Mouse (Mus musculus) embryonic facial prominence, embryonic 14.5 days (tissue): ENCODE measurements around the gene Gm11733. TPM values are rescaled to one million over a fixed set of nuclear protein-coding genes. Genes with fewer than 3 reads are reported as not detected.
A peak's percentile ranks its signal among the peaks of the same experiment; 100 is the strongest.

Experiments
- ATAC-seq: fragments of 200-750 bp; cut with Nextera tagmentation; 2 replicates; pipeline ENCODE4 v1.8.0; 2017; ENCODE audit warnings: low read depth, moderate number of reproducible peaks, moderate TSS enrichment
- DNase-seq: peaks from one replicate; pipeline ENCODE4 v3.0.0-alpha.2; 2015; ENCODE audit warnings: low spot score
- H3K27ac ChIP-seq: fragments of 300-500 bp; sonication (generic); replicated peaks from 2 replicates; pipeline ENCODE4 v1.5.1; 2014; ENCODE audit warnings: low read depth, mild to moderate bottlenecking, low read length, moderate library complexity
- H3K27me3 ChIP-seq: fragments of 300-500 bp; sonication (generic); replicated peaks from 2 replicates; pipeline ENCODE4 v1.6.1; 2014; ENCODE audit warnings: low read length; ENCODE audit not compliant: control insufficient read depth, insufficient read depth
- H3K36me3 ChIP-seq: fragments of 300-500 bp; sonication (generic); 2 replicates; pipeline ENCODE4 v1.6.1; 2014; ENCODE audit warnings: low read length, mixed read lengths; ENCODE audit not compliant: control insufficient read depth, insufficient read depth
- H3K4me1 ChIP-seq: fragments of 300-500 bp; sonication (generic); 2 replicates; pipeline ENCODE4 v1.6.1; 2014; ENCODE audit warnings: antibody characterized with exemption, low read length; ENCODE audit not compliant: control insufficient read depth, insufficient read depth
- H3K4me2 ChIP-seq: fragments of 300-500 bp; sonication (generic); 2 replicates; pipeline ENCODE4 v1.6.1; 2014; ENCODE audit warnings: low read depth, mild to moderate bottlenecking, low read length, moderate library complexity, mixed read lengths
- H3K4me3 ChIP-seq: fragments of 300-500 bp; sonication (generic); 2 replicates; pipeline ENCODE4 v1.5.1; 2014; ENCODE audit warnings: low read depth, mild to moderate bottlenecking, low read length
- H3K9ac ChIP-seq: fragments of 300-500 bp; sonication (generic); 2 replicates; pipeline ENCODE4 v1.6.1; 2014; ENCODE audit warnings: low read depth, mild to moderate bottlenecking, low read length, moderate library complexity, mixed read lengths
- H3K9me3 ChIP-seq: fragments of 300-500 bp; sonication (generic); 2 replicates; pipeline ENCODE4 v1.6.1; 2016; ENCODE audit warnings: low read length; ENCODE audit not compliant: control insufficient read depth
- WGBS: fragments of 180-500 bp; shearing (Covaris S2); extraction: QIAGEN DNeasy Blood & Tissue Kit; methylation state at CpG from one replicate; pipeline ENCODE4 v1.1.7; 2014; 5-methylcytosine and 5-hydroxymethylcytosine counted together
- polyA plus RNA-seq: library from polyadenylated mRNA; unstranded; fragments of >200 nt; fragmentation: Nextera tagmentation; extraction: Ambion mirVana; gene quantifications from 2 replicates; pipeline ENCODE4 v1.2.1, GENCODE M21; 2014

Gene Gm11733
- polyA plus RNA-seq, 1 experiment from 2014 or later, result 0.10 TPM

- Histone ChIP-seq H3K4me3 (no peak overlapping the region), H3K27ac (no peak overlapping the region; the same call in 1 of the 2 replicates), H3K9ac (no peak overlapping the region), H3K36me3 (no peaks in the 10 kb centered on the region), H3K9me3 (no peaks in the 10 kb centered on the region), H3K27me3 (no peaks in the 10 kb centered on the region), H3K4me1 (peaks cover 13% of the 10 kb centered on the region), H3K4me2 (no peak overlapping the region)
- WGBS, result 27% methylated on average over 11 of the region's 14 CpGs
- DNase-seq (peak; percentile 84), ATAC-seq (no peak)
These were observed 12.4 kb upstream of the Gm11733 start for GRCm38 (mm10) chr11:117471625-117472283.

- Histone ChIP-seq H3K9me3 (no peaks in the 10 kb centered on the region), H3K27me3 (no peaks in the 10 kb centered on the region), H3K9ac (no peak overlapping the region), H3K4me2 (no peak overlapping the region), H3K4me3 (no peak overlapping the region), H3K27ac (no peak overlapping the region), H3K36me3 (no peaks in the 10 kb centered on the region), H3K4me1 (peaks cover 13% of the 10 kb centered on the region)
- 70% methylated on average over 8 of the region's 8 CpGs for WGBS
- no peak for ATAC-seq
- no peak for DNase-seq
These were observed 11.3 kb upstream of the Gm11733 start for GRCm38 (mm10) chr11:117472885-117473284.

GRCm38 (mm10) chr11:117475204-117475603, 9.0 kb upstream of the Gm11733 start:
- Histone ChIP-seq H3K9me3 (no peaks in the 10 kb centered on the region), H3K4me3 (no peak overlapping the region), H3K4me2 (no peak overlapping the region), H3K27me3 (no peaks in the 10 kb centered on the region), H3K4me1 (peaks cover 16% of the 10 kb centered on the region), H3K36me3 (no peaks in the 10 kb centered on the region), H3K27ac (no peak overlapping the region), H3K9ac (no peak overlapping the region)
- ATAC-seq (no peak), DNase-seq (no peak)
- WGBS, result 83% methylated on average over 2 of the region's 2 CpGs

- DNase-seq (no peak), ATAC-seq (no peak)
- Histone ChIP-seq H3K9ac (no peak overlapping the region), H3K9me3 (no peaks in the 10 kb centered on the region), H3K4me1 (peaks cover 19% of the 10 kb centered on the region), H3K4me3 (no peak overlapping the region), H3K36me3 (no peaks in the 10 kb centered on the region), H3K27me3 (no peaks in the 10 kb centered on the region), H3K27ac (0 out of 2 replicates have a peak overlapping the region, but pooled peaks have one; percentile 23), H3K4me2 (0 out of 2 replicates have a peak overlapping the region, but pooled peaks have one; percentile 8)
- 40% methylated on average over 10 of the region's 10 CpGs for WGBS
These were observed 8.5 kb upstream of the Gm11733 start for GRCm38 (mm10) chr11:117475669-117476068.

- H3K4me2 ChIP-seq, result no peak overlapping the region
- no peaks in the 10 kb centered on the region for H3K9me3 ChIP-seq
- H3K36me3 ChIP-seq, result no peaks in the 10 kb centered on the region
- no peak overlapping the region for H3K4me3 ChIP-seq
- peaks cover 21% of the 10 kb centered on the region for H3K4me1 ChIP-seq
- H3K27me3 ChIP-seq, result no peaks in the 10 kb centered on the region
- no peak overlapping the region for H3K9ac ChIP-seq
- ATAC-seq, result no peak
- 64% methylated on average over 5 of the region's 5 CpGs for WGBS
- no peak overlapping the region; the same call in 1 of the 2 replicates for H3K27ac ChIP-seq
- no peak for DNase-seq
These were observed 7.5 kb upstream of the Gm11733 start for GRCm38 (mm10) chr11:117476554-117477107.

- DNase-seq (peak; percentile 88), ATAC-seq (peak; percentile 14)
- Histone ChIP-seq H3K27ac (peak overlapping the region; percentile 99), H3K4me2 (peak overlapping the region; percentile 43), H3K4me1 (peaks cover 36% of the 10 kb centered on the region), H3K27me3 (no peaks in the 10 kb centered on the region), H3K4me3 (no peak overlapping the region), H3K9ac (no peak overlapping the region; the same call in 1 of the 2 replicates), H3K36me3 (no peaks in the 10 kb centered on the region), H3K9me3 (no peaks in the 10 kb centered on the region)
- 33% methylated on average over 10 of the region's 10 CpGs for WGBS
These were observed 5.7 kb upstream of the Gm11733 start for GRCm38 (mm10) chr11:117478271-117479006.

- Histone ChIP-seq H3K9me3 (no peaks in the 10 kb centered on the region), H3K4me3 (no peak overlapping the region), H3K27ac (peak overlapping the region; percentile 99), H3K36me3 (no peaks in the 10 kb centered on the region), H3K9ac (peak overlapping the region; percentile 55), H3K4me1 (peaks cover 42% of the 10 kb centered on the region), H3K4me2 (peak overlapping the region; percentile 43), H3K27me3 (no peaks in the 10 kb centered on the region)
- ATAC-seq (peak; percentile 58), DNase-seq (peak; percentile 91)
- WGBS, result 9% methylated on average over 13 of the region's 13 CpGs
These were observed 5.0 kb upstream of the Gm11733 start for GRCm38 (mm10) chr11:117479007-117479719.

- 27% methylated on average over 12 of the region's 12 CpGs for WGBS
- peak overlapping the region; percentile 99 for H3K27ac ChIP-seq
- DNase-seq (no peak), ATAC-seq (no peak)
- H3K4me1 ChIP-seq, result peaks cover 48% of the 10 kb centered on the region
- no peaks in the 10 kb centered on the region for H3K36me3 ChIP-seq
- peak overlapping the region; percentile 43 for H3K4me2 ChIP-seq
- no peaks in the 10 kb centered on the region for H3K27me3 ChIP-seq
- peak overlapping the region; percentile 55 for H3K9ac ChIP-seq
- no peak overlapping the region for H3K4me3 ChIP-seq
- no peaks in the 10 kb centered on the region for H3K9me3 ChIP-seq
These were observed 4.4 kb upstream of the Gm11733 start for GRCm38 (mm10) chr11:117479746-117480145.
